Mouse (Mus musculus) brown adipose tissue, adult 24 weeks (tissue): ENCODE results near the gene Ephb2. TPM values are rescaled to one million over a fixed set of nuclear protein-coding genes. Genes with fewer than 3 reads are reported as not detected.

Experiments
- H3K27ac ChIP-seq: fragments of 200-500 bp; replicated peaks from 2 replicates; pipeline ENCODE4 v1.5.1; 2012; ENCODE audit warnings: low read depth, mild to moderate bottlenecking, low read length
- H3K4me1 ChIP-seq: fragments of 200-500 bp; 2 replicates; pipeline ENCODE4 v1.6.1; 2012; ENCODE audit warnings: low read length, mixed read lengths; ENCODE audit not compliant: control insufficient read depth, insufficient read depth, insufficient read length
- H3K4me3 ChIP-seq: fragments of 200-500 bp; 2 replicates; pipeline ENCODE4 v1.5.1; 2012; ENCODE audit warnings: low read depth, mild to moderate bottlenecking, low read length, moderate library complexity; ENCODE audit not compliant: insufficient read depth
- polyA plus RNA-seq: library from polyadenylated mRNA; stranded (reverse); fragments of >200 nt; gene quantifications from 2 replicates; pipeline ENCODE4 v1.2.4, GENCODE M21; 2012; ENCODE audit not compliant: missing spikeins, insufficient read depth, insufficient read length

The Ephb2 gene
- polyA plus RNA-seq, 1 experiment, result 1.5 TPM

DNA sequence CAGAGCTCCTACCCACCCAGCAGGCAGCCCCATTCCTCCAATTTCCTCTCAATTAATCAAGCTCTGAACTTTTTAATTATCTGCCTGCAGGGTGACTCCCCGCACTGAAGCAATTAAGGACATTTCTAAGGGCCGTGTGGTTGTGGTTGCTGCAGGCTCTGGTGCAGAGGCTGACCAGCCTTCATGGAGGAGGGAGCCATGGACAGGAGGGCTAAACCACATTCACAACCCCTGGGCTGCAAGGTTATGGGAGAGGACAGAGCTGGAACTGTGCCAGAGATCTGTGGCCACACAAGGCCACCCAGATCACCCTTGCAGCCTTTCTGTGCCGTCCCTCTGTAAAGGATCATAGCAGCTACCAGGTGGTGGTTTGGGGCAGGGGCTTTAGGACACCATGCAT lies 131.2 kb downstream of the Ephb2 start:
- no peak overlapping the region for H3K27ac ChIP-seq
- no peak overlapping the region for H3K4me3 ChIP-seq
- H3K4me1 ChIP-seq, result no peaks in the 10 kb centered on the region

DNA sequence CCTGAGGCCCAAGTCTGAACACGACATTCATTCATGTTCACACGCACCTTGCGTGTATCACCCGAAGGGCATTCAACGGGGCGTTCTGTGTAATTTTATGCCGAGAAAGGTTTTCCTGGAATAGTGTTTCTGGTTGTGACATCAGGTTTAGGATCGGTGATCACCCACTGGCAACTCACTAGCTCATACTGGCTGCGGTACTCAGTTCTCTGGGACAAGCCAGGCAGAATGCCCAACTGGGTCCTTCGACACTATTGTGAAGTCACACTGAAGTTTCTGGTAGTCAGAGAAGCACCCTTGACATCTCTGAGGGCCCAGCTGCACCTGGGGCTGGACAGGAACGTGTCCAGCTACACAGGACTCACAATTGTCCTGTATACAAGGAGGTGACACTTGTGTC lies 132.4 kb downstream of the Ephb2 start:
- Histone ChIP-seq H3K27ac (no peak overlapping the region), H3K4me1 (no peaks in the 10 kb centered on the region), H3K4me3 (no peak overlapping the region)

DNA sequence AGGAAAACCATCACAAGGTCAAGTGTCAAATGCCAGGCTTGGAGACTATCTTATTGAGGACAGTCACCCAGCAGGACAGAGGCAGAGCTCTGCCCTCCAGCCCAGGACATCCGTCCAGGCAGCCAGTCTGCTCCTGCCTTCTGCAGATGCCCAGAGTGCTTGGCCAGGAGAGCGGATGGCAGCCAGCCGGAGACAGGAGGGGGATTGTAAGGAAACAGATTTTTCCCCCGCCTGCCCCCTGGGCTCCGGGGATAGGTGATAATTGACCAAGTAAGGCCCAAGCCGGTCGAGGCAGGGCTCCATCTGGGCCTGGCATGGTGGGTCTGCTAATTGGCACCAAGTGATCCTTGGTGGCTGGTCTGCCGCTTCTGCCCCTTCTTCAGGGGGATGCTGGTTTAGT lies 133.3 kb downstream of the Ephb2 start:
- Histone ChIP-seq H3K27ac (no peak overlapping the region), H3K4me3 (no peak overlapping the region), H3K4me1 (no peaks in the 10 kb centered on the region)

DNA sequence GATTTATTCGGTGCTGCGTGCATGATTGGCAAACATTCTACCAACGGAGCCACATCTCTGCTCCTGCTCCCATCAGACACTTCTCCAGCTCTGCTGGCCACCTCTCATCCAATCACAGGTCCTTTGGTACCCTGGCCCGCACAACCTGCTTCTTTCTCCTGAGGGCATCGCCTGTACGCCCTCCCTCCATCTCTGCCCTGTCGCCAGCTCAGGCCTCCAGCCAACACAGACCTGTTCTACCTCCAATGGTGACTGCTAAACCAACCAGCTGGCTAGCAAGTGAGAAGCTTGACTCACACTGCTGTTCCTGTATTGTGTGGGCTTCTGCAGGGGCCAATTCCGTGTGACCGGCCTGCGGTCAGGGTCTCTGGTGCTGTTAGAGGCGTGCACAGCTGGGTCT lies 134.6 kb downstream of the Ephb2 start:
- no peak overlapping the region for H3K27ac ChIP-seq
- no peak overlapping the region for H3K4me3 ChIP-seq
- H3K4me1 ChIP-seq, result no peaks in the 10 kb centered on the region

DNA sequence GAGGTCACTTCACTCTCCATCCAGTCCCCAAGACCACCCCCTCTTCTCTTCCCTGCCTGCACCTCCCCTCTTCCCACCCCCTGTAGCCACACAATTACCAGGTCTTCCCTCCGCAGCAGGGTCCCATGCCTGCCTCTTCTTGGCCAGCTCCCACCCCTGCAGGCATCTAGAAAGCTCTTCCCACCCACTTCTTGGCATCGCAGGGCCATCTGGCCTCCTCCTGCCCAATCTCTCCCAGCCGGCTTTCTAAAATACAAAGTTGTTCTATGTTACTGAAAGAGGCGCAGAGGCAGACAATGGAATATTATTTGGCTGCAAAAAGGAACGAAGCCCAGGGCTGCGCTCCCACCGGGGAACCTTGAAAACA lies 136.7 kb downstream of the Ephb2 start:
- H3K27ac ChIP-seq, result no peak overlapping the region

DNA sequence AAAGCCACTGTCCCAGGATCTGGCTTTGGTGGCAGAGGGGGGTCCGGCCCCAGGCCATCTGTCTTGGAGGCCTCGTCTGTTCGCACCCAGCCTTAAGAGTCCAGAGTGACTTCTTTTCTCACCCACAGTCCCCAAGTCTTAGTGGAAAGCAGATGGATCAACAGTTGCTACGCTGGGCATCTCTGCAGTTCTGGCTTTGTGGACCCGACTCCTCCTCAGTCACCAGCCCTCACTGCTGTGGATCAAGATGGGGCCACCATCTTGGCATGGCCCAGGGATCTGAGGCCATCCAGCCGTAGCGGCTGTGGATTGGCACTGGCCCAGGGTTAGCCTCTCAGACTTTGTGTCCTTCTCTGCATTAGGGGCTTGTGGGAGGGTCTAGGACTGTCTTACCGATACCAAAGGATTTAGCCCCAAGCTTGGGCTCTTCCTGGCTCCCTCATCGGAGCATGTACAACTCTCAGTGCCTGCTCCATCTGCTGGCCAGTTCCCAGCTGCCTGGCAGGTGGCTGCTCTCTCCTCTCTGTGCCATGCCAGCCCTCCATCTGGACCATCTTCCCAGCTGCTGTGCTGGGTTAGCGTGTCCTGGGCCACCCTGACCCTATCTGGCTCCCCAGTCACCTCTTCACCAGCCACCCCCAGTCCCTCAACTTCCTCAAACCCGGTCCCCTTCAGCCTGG lies 137.2 kb downstream of the Ephb2 start:
- no peak overlapping the region for H3K27ac ChIP-seq
- no peak overlapping the region for H3K4me3 ChIP-seq
- H3K4me1 ChIP-seq, result no peaks in the 10 kb centered on the region

More for the DNA sequence above, 136.7 kb downstream of the Ephb2 start:
- Histone ChIP-seq H3K4me3 (no peak overlapping the region), H3K4me1 (no peaks in the 10 kb centered on the region)

DNA sequence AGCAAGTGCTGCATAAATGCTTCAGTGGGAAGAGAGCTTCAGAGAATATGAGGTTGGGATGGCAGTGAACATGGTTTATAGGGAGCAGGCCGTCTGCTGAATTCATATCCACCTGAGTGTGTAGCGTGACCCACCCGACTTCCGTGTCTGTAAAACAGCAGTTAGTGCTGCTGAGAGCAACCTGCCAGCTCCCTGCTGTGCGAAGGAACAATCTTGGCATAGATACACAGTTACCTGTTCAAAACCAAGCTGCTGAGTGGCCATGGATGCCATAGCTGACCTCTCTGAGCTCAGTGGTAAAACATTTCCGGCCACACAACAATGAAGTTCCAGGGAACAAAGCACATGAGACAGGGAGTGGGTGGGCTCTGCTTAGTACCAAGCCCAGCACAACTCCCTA lies 138.5 kb downstream of the Ephb2 start:
- Histone ChIP-seq H3K27ac (no peak overlapping the region), H3K4me1 (no peaks in the 10 kb centered on the region), H3K4me3 (no peak overlapping the region)

DNA sequence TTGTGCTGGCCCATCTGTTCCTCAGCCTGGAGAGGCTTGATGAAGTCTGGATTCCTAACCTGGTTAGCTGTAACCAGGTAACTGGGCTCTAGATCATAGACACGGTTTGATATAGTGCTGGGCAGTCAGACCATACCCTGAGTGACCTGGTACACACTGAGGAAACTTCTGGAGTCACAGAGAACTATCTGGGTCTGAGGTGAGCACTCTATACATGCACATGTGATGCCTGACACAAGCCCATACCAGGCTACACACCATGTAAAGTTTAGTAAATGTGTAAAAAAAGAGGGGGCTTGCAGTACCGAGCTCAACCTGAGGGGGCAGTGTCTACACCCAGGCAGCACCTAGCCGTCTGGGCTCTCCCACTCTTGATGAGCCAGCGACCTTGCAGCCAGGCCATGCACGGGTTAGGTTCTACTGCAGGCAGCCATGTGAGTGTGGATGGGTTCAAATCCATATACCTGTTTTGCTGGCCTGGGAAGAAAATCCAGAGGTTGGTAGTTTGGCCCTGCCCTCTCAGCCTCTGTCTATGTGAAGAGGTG lies 139.3 kb downstream of the Ephb2 start:
- Histone ChIP-seq H3K4me3 (no peak overlapping the region), H3K4me1 (no peaks in the 10 kb centered on the region), H3K27ac (no peak overlapping the region)

DNA sequence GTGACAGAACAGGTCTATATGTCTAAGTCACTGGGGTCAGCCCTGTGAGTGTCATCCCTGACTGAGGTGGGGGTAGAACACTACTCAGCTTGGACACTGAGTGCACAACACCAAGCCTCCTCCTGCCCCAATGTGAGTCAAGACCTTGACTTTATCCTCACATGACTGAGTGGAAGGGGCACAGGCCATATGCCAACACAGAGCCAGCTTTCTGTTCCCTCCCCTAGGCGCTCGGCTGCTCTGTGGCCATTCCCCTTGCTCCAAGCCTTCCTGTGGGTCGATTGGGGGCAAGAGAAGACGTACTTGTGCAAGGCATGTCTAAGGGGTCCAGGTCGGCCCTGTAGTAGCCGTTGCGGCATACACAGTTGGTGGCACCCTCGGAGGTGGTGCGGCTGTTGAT lies 140.1 kb downstream of the Ephb2 start:
- Histone ChIP-seq H3K4me1 (no peaks in the 10 kb centered on the region), H3K4me3 (no peak overlapping the region), H3K27ac (no peak overlapping the region)

DNA sequence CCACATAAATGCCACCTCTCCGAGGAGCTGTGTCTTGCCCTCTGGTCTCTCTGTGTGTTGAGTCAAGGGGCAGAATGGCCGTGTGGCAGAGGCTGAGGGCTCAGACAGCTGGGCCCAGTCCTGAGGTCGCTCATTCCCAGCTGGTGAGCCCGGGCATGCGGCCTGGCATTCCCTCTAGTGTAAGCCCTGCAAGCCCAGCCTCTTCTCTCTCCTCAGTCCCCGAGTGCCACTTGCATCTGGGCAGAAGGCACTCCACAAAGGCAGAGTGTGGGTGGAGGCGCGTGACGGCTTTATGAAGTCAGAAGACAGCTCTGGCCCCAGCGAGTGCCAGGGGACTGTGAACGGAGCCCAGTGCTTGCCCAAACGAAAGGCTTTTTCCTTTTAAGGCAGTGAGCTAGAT lies 145.8 kb downstream of the Ephb2 start:
- Histone ChIP-seq H3K27ac (no peak overlapping the region), H3K4me1 (no peaks in the 10 kb centered on the region)

DNA sequence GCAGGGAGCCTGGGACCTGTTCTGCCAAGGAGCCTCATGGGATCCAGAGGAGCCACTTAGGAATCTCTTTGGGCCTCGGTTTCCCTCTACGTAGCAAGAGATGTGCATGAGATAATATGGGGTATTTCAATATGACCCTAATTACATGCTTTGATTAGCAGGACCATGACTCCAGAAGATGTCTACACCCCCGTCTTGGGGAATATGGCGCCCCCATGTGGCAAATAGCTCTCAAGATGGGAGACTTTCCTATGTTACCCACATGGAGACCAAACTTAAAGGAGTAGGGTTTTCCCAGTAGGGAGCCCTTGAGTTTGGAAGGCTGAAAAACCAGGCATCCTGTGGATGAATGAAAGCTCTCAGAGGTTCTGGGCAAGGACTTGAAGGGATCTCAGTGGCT lies 147.7 kb downstream of the Ephb2 start:
- no peak overlapping the region for H3K27ac ChIP-seq
- no peak overlapping the region for H3K4me3 ChIP-seq

More for the DNA sequence above, 145.8 kb downstream of the Ephb2 start:
- no peak overlapping the region for H3K4me3 ChIP-seq

DNA sequence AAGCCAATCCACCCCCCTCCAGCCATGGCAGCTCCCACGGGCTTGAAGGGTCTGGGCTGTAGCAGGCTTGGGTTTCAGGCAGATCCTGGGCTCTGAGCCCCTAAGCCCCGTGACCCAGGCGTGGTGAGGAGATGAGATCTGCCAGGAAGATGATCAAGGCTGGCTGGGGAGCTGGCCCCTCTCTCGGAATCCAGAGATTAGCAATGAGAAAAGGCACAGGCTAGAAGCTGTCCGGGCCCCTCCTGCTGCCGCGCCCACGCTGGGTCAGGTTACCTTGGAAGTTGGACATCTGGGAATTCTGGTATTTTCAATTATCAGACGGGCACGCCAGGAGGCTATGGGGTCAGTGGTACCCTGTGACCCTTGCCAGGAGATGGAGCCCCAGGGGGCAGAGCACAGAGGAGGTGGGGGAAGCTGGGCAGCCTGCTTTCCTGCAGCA lies 150.3 kb downstream of the Ephb2 start:
- Histone ChIP-seq H3K4me1 (no peaks in the 10 kb centered on the region), H3K4me3 (no peak overlapping the region), H3K27ac (no peak overlapping the region)

More for the DNA sequence above, 147.7 kb downstream of the Ephb2 start:
- H3K4me1 ChIP-seq, result no peaks in the 10 kb centered on the region

DNA sequence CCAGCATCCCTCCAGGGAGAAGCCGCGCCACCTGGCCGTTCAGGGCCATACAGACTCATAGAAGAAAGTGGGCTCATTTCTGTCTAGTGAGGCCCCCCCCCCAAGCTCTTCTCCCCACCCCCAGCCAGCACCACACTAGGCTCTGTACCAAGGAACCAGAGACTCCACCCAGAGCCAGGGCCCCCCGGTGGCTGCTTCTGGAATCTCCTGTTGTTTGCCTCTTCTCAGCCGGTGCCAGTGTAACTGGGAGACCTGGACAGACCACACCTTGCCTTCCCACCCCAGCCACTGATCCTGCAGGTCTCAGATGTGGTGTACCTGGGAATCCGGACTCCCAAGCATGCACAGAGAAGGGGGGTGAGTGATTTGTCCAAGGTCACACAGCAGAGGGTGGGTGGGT lies 151.3 kb downstream of the Ephb2 start:
- Histone ChIP-seq H3K4me3 (no peak overlapping the region), H3K4me1 (no peaks in the 10 kb centered on the region), H3K27ac (no peak overlapping the region)

DNA sequence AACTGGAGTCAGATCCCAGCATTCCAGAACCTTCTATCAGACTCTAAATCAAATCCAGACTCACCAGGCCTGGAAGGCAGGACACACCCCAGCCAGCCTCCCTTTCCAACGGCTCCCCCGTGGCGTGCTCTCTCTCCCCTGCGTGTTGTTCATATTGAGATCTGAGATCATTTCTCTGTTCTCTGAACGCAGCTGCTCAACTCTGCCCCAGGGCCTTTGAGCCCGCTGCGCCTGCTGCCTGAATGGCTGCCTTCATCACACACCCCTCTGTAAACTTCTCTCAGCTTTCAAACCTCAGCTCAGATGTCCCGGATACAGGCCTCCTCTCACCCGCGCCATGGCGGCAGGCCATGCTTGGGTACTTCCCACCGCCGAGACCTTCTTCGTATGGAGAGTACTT lies 155.1 kb downstream of the Ephb2 start:
- Histone ChIP-seq H3K27ac (no peak overlapping the region), H3K4me3 (no peak overlapping the region), H3K4me1 (no peaks in the 10 kb centered on the region)

DNA sequence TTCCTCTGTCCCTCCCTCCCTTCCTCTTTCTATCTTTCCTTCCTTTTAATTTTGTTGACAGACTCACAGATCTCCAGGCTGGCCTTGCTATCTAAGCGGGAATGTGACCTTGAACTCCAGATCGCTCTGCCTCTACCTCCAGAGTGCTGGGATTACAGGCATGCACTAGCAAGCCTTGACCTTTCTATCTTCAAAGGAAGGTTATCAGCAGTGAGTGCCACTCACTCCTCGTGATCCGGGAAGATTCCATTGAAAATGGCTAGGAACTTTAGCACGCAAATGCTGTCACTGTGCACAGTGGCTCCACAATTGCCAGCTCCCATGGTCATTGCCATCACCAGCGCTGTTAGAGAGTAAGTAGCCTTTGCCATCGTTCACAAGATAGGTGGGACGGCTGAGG lies 156.6 kb downstream of the Ephb2 start:
- Histone ChIP-seq H3K27ac (no peak overlapping the region), H3K4me1 (no peaks in the 10 kb centered on the region), H3K4me3 (no peak overlapping the region)

DNA sequence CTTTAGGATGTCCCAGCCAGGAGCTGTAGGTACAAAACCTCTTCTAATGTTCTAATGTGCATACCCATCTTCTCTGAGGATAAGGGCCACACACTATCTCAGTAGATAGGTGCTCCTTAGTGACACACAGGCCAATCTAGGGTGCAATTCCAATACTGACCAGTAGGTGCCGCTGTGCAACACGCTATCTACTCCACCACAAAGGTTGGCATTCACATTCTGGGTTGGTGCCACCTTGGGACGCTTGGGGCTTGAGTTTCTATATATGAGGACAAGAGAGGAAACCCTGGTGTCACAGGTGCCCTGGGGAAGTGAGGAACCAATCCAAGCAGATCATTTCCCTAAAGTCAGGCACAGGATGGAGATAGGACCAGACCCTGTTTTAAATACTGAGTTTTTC lies 157.3 kb downstream of the Ephb2 start:
- Histone ChIP-seq H3K4me3 (no peak overlapping the region), H3K4me1 (no peaks in the 10 kb centered on the region), H3K27ac (no peak overlapping the region)
